Mouse (Mus musculus) c-Kit-positive CD71-negative TER-119-negative erythroid progenitor cells, embryonic 14.5 days (primary cell): ENCODE results near the gene Gnl3l.

Experiments used
- DNase-seq: peaks from one replicate; pipeline ENCODE4 v3.0.0-alpha.2; 2013; ENCODE audit warnings: low read depth

Gnl3l gene

DNA sequence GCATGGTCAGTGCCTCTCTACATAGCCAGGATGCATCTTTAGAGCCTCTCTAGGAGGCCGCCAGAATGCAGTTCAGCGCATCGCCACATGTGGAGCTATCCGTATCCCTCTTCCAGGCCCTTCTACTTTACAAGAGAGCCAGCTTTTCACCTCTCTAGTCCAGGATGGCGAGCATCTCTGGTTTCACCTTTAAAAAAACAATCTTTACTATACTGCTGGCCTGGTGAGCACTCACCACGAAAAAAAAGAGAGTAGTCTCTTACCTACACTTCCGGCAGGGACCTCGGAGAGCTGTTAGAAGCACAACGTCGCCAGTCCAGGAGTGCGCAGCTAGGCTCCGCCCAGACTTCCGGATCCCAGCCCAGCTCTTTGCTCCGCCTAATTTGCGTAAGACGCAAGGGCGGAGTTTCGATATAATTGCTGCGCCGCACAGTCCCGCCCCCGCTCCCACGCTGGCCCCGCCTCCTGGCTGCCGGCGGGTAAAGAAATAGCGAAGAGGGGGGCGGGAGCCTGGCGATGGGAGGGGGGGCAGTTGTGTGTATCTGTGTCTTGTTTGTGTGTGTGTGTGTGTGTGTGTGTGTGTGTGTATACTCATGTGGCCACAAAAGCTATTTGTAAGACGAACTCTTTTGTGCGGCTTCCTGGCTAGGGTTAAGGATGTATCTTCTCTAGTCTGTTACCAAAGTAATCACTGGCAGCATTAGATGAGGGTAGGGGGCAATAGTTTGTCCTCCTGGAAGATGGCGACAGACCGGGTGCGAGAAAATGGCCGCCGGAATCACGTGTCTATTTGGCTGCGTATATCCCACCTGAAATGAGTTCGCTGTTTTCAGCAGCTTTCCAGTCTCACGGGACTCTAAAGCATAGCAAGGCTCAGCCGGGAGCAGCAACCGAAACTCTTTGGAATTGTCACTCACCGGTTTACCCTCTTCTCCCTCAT, at the start of gene Gnl3l:
Gene Gnl3l (minus strand): TSS at position 385 of the 940 bp plus-strand sequence.
- peak; percentile 70 for DNase-seq

DNA sequence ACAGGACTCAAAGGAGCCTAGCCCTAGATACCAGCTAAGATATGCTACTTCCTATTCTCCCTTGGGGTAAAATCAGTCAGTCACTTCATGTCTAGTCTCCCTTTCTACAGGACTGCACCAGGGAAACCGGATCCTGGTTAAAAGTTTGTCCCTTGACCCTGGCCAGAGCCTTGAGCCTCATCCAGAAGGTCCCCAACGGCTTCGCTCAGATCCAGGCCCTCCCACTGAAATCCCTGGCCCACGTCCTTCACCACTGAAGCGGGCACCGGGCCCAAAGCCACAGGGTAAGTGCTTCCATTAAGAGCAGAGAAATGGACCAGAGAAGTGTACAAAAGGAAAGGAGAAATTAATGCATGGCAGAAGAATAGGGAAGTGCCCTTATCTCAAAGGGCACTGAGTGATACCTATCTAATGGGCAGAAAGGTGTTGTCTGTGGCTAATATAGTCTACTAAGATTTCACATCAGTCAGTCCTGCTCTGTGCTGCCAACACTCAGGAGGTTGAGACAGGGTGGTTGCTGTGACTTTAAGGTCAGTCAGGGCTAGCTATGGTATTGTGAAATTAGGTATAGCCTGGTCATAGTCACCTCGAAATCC, 49.0 kb upstream of the Gnl3l start:
- DNase-seq, result no peak

DNA sequence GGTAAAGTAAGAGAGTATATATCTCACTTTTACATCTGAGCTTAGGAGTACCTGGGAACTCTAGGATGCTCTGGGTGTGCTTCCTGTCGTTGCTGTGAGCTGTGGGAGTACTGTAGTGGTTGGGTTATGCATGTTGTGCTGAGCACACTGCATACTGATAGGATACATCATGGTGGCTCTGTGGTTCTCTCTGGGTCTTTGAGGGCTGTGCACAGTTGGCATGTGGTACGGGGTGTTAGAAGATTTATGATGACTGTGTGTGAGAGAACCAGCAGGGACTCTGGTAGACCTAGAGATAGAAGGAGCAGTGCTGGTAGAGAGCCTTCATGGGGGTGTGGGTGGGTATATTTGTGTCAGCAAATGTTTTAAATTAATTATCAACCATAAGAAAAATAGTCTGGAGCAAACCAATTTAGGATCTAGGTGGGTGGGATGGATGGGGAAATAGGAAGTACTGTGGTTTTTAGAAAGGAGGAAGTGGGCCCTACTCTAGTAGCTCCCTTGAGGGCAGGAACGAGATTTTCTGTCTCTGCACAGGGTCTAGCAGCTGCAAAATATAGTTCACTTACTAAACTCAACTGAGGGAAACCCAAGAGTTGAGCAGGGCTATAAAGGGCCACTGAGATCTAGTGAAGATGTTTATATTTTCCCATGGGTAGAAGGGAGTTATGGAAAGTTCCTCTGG, 44.6 kb upstream of the Gnl3l start:
- DNase-seq, result no peak

DNA sequence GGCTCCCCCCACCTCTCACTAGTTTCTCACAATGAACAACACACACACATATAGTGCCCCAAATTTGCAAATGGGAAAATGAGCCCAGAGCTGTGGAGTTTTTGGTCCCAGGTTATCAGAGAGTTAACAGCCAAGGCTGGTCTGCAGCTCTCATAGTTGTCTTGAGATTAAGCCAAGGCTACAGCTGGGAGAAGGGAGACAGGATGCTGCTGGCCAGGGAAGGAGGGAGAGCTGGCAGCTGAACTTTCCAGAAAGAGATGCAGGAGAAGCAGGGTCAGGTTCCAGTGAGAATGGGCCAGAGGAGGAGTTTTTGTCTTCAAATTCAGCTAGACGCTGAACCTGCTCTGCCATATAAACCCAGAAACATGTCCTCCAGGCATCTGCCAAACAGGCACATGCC, 42.2 kb upstream of the Gnl3l start:
- no peak for DNase-seq

DNA sequence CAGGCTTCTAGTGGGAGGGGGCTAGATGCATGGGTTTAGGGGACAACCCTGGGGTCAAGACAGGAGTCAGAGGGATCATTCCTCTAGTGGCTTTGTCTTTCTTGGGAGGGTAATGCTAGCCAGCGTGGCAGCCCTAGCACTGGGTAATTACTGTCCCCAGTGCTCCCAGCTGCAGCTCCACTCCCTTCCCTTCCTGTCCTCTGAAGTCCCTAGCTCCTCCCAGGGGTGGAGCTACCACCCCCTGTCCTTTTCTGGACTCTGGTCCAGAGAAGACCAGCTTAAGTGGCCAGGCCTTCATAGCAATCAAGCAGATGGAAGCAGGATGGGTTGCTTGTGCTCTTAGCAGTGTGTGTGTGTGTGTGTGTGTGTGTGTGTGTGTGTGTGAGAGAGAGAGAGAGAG, 38.4 kb upstream of the Gnl3l start:
- DNase-seq, result no peak

DNA sequence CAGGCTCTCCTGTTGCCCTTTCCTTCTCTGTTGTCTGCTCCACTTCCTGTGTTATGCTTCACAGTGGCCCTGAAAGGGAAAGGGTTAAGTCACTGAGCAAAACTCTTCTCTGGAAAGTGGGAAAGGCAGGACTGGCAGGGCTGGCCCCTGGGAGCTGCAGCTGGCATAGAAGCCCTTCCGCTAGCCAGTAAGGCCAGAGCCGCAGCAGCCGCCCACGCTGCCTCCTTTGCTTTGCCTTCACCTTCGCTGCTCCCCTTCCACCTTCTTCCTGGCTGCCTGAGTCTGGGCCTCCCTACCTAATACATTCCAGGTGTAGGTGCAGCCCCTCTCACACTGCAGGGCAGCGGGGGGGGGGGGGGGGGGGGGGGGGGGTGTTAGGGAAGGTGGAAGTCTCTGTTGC, 37.4 kb upstream of the Gnl3l start:
- no peak for DNase-seq

DNA sequence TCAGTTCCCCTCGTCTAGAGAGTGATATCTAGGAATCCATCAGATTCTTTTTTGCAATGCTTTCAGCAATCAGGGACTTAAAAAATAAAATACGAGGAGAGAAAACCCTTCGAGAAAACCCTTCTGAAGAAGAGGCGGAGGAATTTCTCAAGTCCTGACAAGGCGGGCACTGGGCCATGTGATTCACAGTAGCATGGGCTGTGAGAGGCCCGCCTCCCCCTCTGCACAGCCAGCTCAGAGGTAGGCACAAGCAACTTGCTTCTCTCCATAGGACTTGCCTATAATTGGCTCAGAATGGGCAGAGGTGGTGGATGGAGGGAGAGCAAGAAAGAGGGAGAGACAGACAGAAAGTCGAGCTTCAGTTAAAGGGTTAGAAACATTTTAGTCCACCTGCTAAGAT, 33.2 kb upstream of the Gnl3l start:
- no peak for DNase-seq

DNA sequence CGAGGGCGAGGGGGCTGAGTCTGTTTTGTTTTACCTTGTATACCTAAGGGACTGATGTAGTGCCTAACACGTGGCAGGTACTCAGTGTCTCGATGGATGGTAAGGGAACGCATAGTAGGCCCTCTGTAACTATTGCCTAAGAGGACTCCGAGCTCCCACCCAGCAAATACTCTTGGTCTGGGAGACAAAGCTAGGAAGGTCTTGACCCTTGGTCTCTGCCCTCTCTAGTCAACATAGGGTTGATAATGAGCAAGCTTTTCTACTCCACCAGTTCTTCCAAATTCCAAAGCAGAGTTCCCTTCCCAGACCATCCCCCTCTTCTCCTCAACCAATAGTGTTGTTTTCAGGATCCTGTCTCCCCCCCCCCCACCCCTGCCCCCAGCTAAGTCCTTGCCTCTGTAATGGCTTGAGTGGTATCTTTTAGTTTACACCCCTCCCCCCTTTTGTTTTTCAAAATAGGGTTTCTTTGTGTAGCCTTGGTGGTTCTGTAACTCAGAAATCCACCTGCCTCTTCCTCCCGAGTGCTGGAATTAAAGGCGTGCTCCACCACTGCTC, 32.6 kb upstream of the Gnl3l start:
- DNase-seq, result no peak

DNA sequence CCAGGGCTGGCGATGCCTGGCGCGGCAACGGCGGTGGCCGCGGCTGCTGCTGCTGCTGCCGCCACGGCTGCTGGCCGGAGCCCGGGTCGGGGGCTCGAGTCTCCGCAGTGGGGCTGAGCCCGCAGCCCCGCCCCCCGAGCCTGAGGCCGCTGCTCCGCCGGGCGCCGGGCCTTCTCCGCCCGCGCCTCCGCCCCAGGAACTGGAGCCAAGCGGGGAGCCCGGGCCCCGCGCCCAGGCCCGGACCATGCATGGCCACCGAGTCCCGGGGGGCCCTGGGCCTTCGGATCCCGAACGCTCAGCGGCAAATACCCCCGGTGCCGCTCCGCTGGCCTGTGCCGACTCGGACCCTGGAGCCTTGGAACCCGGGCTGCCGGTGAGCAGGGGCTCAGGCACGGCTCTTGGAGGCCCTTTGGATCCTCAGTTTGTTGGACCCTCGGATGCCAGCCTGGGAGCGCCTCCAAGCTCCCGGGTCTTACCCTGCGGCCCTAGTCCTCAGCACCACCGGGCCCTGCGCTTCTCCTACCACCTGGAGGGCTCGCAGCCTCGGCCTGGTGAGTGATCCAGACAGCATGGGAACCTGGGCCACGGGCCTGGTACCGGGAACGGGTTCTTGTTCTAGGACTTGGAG, 30.4 kb upstream of the Gnl3l start:
- DNase-seq, result no peak

DNA sequence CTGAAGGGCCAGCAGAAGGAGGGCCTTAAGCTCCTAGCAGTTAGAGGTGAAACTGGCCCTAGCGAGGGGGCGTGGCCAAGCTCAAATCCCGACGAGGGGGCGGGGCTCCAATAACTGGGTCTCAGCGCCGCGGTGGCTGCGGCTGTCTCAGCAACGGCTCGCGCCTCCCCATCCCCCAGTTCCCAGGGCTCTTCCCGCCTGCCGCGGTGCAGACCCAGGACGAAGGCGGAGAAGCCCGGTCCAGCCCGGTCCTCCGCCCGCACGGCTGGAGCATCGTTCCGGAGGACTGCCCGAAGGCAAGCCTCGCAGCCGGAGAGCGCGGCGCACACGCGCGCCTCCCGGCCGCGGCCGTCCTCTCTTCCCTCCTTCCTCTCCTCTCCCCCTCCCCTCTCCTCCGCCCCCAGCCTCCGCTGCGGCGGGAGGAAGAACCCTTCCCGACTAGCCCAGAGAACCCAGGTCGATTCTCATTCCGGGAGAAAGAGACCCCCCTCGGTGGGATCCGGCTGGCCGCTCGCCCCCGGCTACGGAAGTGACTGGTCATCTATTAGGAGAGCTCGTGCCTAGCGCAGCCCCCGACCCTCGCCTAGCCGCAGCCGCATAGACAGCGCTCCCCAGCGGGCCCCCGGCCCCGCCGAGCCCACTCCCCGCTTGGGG, 29.8 kb upstream of the Gnl3l start:
- no peak for DNase-seq

DNA sequence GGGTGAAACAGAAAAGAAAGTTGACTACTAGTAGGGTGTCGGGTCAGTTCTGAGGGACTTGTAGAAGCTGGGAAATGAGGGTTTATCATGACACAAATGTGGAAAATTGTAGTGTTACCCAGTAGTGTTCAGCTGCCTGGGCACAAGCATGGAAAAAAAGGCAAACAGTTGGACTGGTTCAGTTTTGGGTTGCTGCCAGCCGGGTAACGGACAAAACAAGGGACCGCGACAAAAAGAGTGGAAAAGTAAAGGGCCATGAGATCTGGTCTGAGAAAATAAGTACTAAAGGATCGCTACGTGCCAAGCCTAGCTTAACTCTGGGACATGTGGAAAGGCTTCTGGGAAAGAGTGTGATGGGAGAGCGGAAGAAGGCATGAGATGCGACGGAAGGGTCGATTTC, 29.2 kb upstream of the Gnl3l start:
- DNase-seq, result no peak

DNA sequence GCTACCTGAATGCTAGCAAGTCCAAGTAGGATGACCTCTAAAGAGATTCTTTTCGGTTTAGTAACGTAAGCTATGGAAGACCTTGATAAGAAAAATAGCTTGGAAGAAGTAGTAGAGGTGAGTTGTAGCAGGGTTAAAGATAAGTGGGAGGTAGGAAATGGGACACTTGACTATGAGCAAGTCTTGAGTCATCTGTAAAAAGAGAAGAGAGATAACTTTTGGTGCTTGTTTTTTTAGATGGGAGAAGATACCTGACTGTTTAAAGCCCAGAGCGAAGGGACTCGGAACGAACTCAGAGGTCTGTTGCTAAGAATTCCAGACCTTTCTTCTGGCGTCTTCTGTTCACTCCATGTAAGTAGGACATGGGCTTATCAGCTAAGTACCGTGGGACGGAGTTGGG, 28.7 kb upstream of the Gnl3l start, which contains the start of gene Fgd1:
Gene Fgd1 (plus strand): TSS at position 301 of the 400 bp plus-strand sequence.
- no peak for DNase-seq

DNA sequence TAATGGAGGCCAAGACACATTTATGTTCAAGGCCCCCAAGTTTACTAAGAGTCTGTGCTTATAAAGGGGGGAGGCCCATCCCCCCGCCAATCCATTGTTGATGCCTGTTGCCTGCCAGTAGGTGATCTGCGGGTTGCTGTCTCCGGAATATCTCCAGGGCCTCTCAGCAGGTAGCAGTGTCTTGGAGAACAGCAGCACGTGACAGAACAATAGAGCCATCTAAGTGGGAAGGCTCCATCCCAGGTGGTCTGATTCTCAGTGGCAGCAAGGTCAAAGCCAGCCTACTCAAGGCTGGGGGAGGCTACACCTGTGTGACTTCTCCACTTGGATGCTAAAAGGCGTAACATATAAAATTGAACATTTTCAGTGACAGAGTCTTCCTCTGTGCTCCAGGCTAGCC, 24.1 kb upstream of the Gnl3l start:
- no peak for DNase-seq

DNA sequence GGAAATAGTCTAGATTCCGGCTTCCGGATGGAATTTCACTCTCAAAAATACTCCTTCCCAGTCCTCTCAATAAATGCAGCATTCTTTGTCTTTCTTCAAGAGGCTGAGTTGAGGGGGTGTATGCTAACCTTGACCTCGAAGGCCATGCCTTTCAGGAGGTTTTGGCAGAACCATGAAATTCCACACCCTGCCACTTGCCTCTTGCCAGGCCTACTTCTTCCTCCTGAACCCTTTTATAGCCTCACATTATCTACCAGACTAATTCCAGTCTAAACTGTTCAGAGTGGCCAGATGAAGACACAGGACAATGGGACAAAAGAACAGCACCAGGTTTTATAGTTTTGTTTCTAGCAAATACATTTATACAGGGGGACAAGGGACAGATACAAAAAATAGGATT, 14.3 kb upstream of the Gnl3l start:
- DNase-seq, result no peak

DNA sequence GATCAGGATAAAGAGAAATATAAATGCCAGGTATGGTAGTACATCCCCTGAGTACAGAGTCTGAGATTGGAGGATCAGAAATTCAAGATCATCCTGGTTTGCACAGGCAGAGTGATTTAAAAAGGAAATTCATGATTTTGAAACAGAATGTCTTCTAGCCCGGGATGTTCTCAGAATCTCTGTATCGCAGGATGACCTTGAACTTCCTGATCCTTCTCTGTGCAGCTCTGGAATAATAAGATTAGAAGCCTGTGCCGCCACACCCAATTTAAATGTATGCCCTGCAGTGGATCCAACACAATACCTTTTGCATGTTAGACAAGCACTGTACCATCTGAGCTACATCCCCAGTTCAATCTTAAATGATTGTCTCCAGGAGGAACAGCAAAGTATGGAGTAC, 1.7 kb upstream of the Gnl3l start:
- DNase-seq, result no peak

DNA sequence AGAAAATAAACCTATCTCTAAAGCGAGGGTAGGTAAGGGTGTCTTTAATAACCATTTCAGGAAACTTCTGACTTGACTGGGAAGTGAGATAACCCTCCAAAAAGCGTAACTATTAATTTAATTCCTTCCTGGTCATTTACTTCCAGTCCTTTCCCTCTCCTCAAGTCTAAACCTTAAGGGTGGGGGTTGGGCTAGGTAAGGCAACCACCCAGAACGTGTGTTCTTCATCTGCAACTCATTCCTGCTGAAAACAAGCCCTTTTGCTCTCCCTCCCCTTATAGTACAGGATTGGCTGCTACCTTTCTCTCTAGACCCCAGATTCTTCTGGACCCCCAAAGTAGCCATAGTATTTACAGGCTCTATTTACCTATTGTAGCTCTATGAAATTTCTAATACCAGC, 775 bp upstream of the Gnl3l start:
- DNase-seq, result no peak

DNA sequence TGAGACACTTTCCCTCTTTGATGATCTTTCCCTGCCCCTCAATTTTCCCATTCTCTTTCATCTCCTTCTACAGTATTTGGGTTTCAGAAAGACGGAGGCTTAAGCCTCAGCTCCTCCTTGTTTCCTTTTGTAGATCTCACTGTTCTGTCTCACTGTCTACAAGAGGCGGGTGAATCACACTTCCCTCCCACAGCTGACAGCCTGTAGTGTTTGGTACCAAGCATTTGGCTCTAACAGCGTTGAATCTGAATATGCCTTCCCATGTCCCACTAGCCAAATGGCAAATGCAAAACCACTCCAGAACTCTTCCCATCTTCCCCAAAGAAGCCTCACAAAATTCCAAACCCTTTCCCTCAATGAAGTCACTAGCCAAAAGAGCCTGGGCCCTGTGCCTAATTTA, 20.3 kb downstream of the Gnl3l start:
- DNase-seq, result no peak

DNA sequence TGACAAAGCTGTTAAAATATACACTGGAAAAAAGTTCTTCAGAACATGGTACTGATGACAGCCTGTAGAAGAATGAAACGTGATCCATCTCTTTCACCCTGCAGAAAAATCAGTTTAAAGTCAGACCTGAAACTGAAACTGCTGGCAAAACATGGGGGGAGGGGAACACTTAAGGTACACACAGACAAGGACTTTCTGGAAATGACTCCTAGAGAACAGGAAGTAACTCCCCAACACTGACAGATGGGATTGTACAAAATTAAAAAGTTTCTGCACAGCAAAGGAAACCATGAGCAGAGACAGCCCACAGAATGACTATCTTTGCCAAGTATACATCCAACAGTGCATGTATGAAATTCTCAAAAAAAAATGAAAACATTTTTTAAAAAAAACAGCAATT, 35.5 kb downstream of the Gnl3l start:
- DNase-seq, result no peak

DNA sequence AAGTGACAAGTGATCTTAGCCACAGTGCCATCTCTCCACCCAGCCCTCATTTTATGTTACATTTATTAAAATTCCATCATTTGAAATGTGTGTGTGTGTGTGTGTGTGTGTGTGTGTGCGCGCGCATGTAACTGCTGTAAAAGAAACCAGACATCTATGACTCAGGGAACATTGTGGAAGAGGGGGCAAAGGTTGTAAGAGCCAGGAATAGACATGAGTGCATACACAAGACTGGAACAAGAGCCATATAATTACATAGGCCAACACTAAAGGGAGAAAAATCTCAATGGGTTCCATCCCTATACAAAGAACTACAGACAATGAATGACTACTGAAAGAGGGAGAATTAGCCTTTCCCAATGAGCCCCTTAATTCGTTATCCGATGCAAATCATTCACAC, 41.7 kb downstream of the Gnl3l start:
- DNase-seq, result no peak

DNA sequence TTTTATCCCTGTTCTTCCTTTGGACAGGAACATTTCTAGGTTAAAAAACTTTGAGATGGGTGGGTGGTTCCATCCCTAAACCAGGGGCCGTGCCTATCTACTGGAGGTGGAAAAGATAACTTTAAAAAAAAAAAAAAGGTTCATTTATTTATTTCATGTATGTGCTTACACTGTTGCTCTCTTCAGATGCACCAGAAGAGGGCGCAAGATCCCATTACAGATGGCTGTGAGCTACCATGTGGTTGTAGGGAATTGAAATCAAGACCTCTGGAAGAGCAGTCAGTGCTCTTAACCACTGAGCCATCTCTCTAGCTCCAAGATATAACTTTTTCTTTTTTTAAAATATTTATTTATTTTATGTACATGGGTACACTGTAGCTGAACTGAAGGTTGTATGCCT, 54.1 kb downstream of the Gnl3l start:
- no peak for DNase-seq

DNA sequence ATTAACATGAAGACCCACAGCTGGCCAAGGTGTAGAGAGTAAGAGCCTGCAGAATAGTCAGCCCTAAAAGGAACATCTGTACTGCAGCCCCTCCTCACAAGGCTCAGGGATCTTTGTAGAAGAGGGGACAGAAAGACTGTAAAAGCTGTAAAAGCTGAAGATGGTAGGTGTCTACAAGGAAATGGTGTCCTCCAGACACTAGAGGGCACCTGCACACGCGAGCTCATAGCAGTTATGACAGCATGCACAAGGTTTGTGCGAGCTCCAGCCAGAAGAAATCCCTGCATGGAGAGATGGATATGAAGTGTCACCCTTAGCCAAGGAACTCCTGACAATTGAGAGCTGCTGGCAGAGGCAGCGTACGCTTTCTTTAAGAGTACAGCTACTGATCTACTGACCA, 56.4 kb downstream of the Gnl3l start:
- no peak for DNase-seq
